Mouse (Mus musculus): ENCODE results near the gene Plin3. TPM values are rescaled to one million over a fixed set of nuclear protein-coding genes. Genes with fewer than 3 reads are reported as not detected.

Gene Plin3
- polyA plus RNA-seq, 1 experiment from 2014 or later, result 6.9 TPM

MicroRNAs encoded within 50 kb of the gene (microRNA counts, 519-probe panel; counts per million panel counts)
- microRNA mmu-miR-7b, result 2,976 counts per million, percentile 19 among the panel's probes with 10 or more counts

Small RNA genes within 50 kb of the gene (microRNA-seq; reads per million reads assigned to microRNA genes)
- gene Mir7b, result 437 reads per million, percentile 67 among the genes with 10 or more reads in this experiment

Other genes starting within 250 kb of the Plin3 start
- gene Ubxn6, start 217.8 kb downstream of the Plin3 start, polyA plus RNA-seq (2014; fragmentation: Nextera tagmentation; extraction: Ambion mirVana), result 69.9 and 80.9 TPM in 2 replicates
- 96.8 and 102 TPM in 2 replicates for gene Hdgfl2, start 213.2 kb downstream of the Plin3 start, polyA plus RNA-seq (2014; fragmentation: Nextera tagmentation; extraction: Ambion mirVana)
- gene Plin4, start 183.1 kb downstream of the Plin3 start, polyA plus RNA-seq (2014; fragmentation: Nextera tagmentation; extraction: Ambion mirVana), result 0.19 and 0.28 TPM in 2 replicates
- gene Plin5, start 175.3 kb downstream of the Plin3 start, polyA plus RNA-seq (2014; fragmentation: Nextera tagmentation; extraction: Ambion mirVana), result 0.95 and 1.9 TPM in 2 replicates
- gene Lrg1, start 170.9 kb downstream of the Plin3 start, polyA plus RNA-seq (2014; fragmentation: Nextera tagmentation; extraction: Ambion mirVana), result 0.24 TPM in 2 replicates
- gene Sema6b, start 152.5 kb downstream of the Plin3 start, polyA plus RNA-seq (2014; fragmentation: Nextera tagmentation; extraction: Ambion mirVana), result 11.8 and 13.8 TPM in 2 replicates
- 9.2 and 9.9 TPM in 2 replicates for gene Tnfaip8l1, start 130.4 kb downstream of the Plin3 start, polyA plus RNA-seq (2014; fragmentation: Nextera tagmentation; extraction: Ambion mirVana)
- gene Mydgf, start 109.0 kb downstream of the Plin3 start, polyA plus RNA-seq (2014; fragmentation: Nextera tagmentation; extraction: Ambion mirVana), result 68.6 and 69.7 TPM in 2 replicates
- 21.0 and 26.9 TPM in 2 replicates for gene Dpp9, start 74.0 kb downstream of the Plin3 start, polyA plus RNA-seq (2014; fragmentation: Nextera tagmentation; extraction: Ambion mirVana)
- gene Fem1a, start 36.1 kb downstream of the Plin3 start, polyA plus RNA-seq (2014; fragmentation: Nextera tagmentation; extraction: Ambion mirVana), result 20.4 and 23.5 TPM in 2 replicates
- 0.92 and 1.7 TPM in 2 replicates for gene Ticam1, start 16.1 kb downstream of the Plin3 start, polyA plus RNA-seq (2014; fragmentation: Nextera tagmentation; extraction: Ambion mirVana)
- gene Arrdc5, start 7.4 kb upstream of the Plin3 start, polyA plus RNA-seq (2014; fragmentation: Nextera tagmentation; extraction: Ambion mirVana), result not detected in 2 replicates
- gene Uhrf1, start 10.4 kb upstream of the Plin3 start, polyA plus RNA-seq (2014; fragmentation: Nextera tagmentation; extraction: Ambion mirVana), result 5.7 and 9.4 TPM in 2 replicates
- gene Kdm4b, start 33.2 kb upstream of the Plin3 start, polyA plus RNA-seq (2014; fragmentation: Nextera tagmentation; extraction: Ambion mirVana), result 58.6 and 66.1 TPM in 2 replicates
- 255 and 266 TPM in 2 replicates for gene Ptprs, start 183.6 kb upstream of the Plin3 start, polyA plus RNA-seq (2014; fragmentation: Nextera tagmentation; extraction: Ambion mirVana)
- not detected in 2 replicates for gene Znrf4, start 219.6 kb upstream of the Plin3 start, polyA plus RNA-seq (2014; fragmentation: Nextera tagmentation; extraction: Ambion mirVana)